Mouse (Mus musculus) stomach, postnatal 0 days (tissue): ENCODE data around the gene Npm3. TPM values are rescaled to one million over a fixed set of nuclear protein-coding genes. Genes with fewer than 3 reads are reported as not detected.

Source experiments
- ATAC-seq: fragments of 200-750 bp; cut with Nextera tagmentation; 2 replicates; pipeline ENCODE4 v1.8.0; 2017; ENCODE audit not compliant: low FRiP score, low TSS enrichment
- DNase-seq: peaks from one replicate; pipeline ENCODE4 v3.0.0-alpha.2; 2016; ENCODE audit warnings: low spot score
- H3K27ac ChIP-seq: fragments of 300-500 bp; sonication (generic); replicated peaks from 2 replicates; pipeline ENCODE4 v1.5.1; 2014; ENCODE audit warnings: mild to moderate bottlenecking, control low read depth
- H3K27me3 ChIP-seq: fragments of 300-500 bp; sonication (generic); 2 replicates; pipeline ENCODE4 v1.6.1; 2014; ENCODE audit warnings: low read length; ENCODE audit not compliant: control insufficient read depth, insufficient read depth
- H3K36me3 ChIP-seq: fragments of 300-500 bp; sonication (generic); 2 replicates; pipeline ENCODE4 v1.6.1; 2014; ENCODE audit warnings: low read length, mixed read lengths; ENCODE audit not compliant: control insufficient read depth, insufficient read depth
- H3K4me1 ChIP-seq: fragments of 300-500 bp; sonication (generic); replicated peaks from 2 replicates; pipeline ENCODE4 v1.6.1; 2014; ENCODE audit warnings: antibody characterized with exemption; ENCODE audit not compliant: control insufficient read depth, insufficient read depth
- H3K4me2 ChIP-seq: fragments of 300-500 bp; sonication (generic); replicated peaks from 2 replicates; pipeline ENCODE4 v1.6.1; 2014; ENCODE audit warnings: low read depth, mild to moderate bottlenecking, control low read depth, moderate library complexity
- H3K4me3 ChIP-seq: fragments of 300-500 bp; sonication (generic); 2 replicates; pipeline ENCODE4 v1.5.1; 2014; ENCODE audit warnings: low read depth, low read length, control low read depth
- H3K9ac ChIP-seq: fragments of 300-500 bp; sonication (generic); 2 replicates; pipeline ENCODE4 v1.6.1; 2014; ENCODE audit warnings: mild to moderate bottlenecking, low read length, control low read depth, mixed read lengths
- H3K9me3 ChIP-seq: fragments of 300-500 bp; sonication (generic); 2 replicates; pipeline ENCODE4 v1.6.1; 2016; ENCODE audit warnings: low read length; ENCODE audit not compliant: control insufficient read depth
- CTCF ChIP-seq: IDR thresholded peaks from 2 replicates; pipeline ENCODE4 v1.5.1; 2016; ENCODE audit warnings: antibody characterized with exemption, low read depth, mild to moderate bottlenecking, moderate library complexity
- EP300 ChIP-seq: optimal IDR thresholded peaks from 2 replicates; pipeline ENCODE3; 2016; ENCODE audit warnings: antibody characterized with exemption
- WGBS: fragments of 180-500 bp; shearing (Covaris S2); extraction: QIAGEN DNeasy Blood & Tissue Kit; methylation state at CpG from one replicate; pipeline ENCODE4 v1.1.7; 2014; 5-methylcytosine and 5-hydroxymethylcytosine counted together
- polyA plus RNA-seq: library from polyadenylated mRNA; unstranded; fragments of >200 nt; fragmentation: Nextera tagmentation; extraction: Ambion mirVana; gene quantifications from 2 replicates; pipeline ENCODE4 v1.2.1, GENCODE M21; 2015

The Npm3 gene
- polyA plus RNA-seq, 1 experiment from 2014 or later = 10.9 TPM

DNA sequence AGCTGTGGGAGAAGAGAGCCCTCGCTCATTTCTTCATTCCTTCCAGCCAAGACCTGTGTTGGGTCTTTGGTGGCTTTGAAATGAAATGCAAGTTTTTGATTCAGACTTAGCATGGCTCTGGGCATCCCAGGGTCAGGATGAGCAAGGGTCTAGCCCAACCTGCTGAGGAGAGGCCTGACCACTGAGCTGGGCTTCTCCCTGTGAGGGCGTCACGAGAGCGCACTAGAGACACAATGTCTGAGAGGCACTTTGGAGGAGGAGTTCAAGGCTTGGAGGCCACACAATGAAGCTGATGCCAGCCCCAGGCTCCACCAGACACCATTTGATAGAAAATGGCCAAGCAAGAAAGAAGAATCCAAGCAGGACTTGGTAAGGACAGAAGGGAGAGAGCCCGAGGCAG lies 15.2 kb downstream of the Npm3 start:
- DNase-seq (no peak), ATAC-seq (no peak)
- Histone ChIP-seq H3K27ac (no peak overlapping the region), H3K4me3 (no peak overlapping the region), H3K9me3 (no peaks in the 10 kb centered on the region), H3K4me2 (no peak overlapping the region), H3K27me3 (peaks cover 9% of the 10 kb centered on the region; the same call in 1 of the 2 replicates), H3K4me1 (peaks cover 3% of the 10 kb centered on the region; the same call in 1 of the 2 replicates), H3K9ac (no peak overlapping the region), H3K36me3 (no peaks in the 10 kb centered on the region)
- TF ChIP-seq EP300 (no peak), CTCF (no peak)
- WGBS = 76% methylated on average over 5 of the region's 5 CpGs

DNA sequence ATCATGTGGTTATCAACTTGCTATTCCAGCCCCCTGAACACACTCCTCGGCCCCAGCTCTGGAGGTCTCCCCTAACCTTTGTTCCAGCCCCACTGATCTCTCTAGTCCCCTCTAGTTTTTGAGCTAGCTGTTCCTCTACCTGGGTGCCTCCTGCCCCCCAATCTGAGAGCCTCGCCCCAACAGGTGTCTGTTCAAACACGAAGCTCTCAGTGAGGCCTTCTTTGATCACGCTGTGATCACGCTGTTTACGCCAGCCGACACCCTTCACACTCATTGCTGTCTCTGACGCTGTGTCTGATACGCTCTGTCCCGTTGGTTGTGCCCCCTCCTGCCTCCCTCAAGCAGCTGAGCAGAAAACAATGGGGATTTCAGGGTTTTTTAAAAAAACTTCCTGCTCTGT lies 15.8 kb downstream of the Npm3 start:
- H3K9ac ChIP-seq = no peak overlapping the region
- no peak for ATAC-seq
- WGBS = 28% methylated on average over 10 of the region's 10 CpGs
- peaks cover 3% of the 10 kb centered on the region; the same call in 1 of the 2 replicates for H3K4me1 ChIP-seq
- H3K4me3 ChIP-seq = no peak overlapping the region
- H3K36me3 ChIP-seq = no peaks in the 10 kb centered on the region
- no peak for DNase-seq
- no peak overlapping the region for H3K27ac ChIP-seq
- TF ChIP-seq CTCF (no peak), EP300 (no peak)
- peaks cover 6% of the 10 kb centered on the region; the same call in 1 of the 2 replicates for H3K27me3 ChIP-seq
- no peak overlapping the region for H3K4me2 ChIP-seq
- H3K9me3 ChIP-seq = no peaks in the 10 kb centered on the region

DNA sequence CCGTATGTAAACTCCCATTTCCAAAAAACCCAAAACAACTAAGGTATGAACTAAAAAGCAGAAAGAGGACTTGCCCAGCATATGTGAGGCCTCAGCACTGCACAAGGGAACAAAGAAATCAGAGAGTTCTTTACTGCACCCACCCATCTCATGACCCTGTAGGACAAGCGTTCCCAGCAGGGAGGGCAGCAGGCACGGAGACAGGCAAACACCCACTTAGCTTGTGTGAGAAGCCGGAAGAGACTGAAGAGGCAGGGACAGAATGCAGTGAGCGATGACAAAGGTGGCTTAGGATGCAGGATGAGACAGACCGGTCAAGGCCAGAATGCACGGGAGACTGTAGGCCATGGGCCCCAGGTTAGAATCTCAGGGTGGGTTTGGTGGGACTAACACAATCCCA lies 17.7 kb downstream of the Npm3 start:
- ATAC-seq (no peak), DNase-seq (no peak)
- TF ChIP-seq EP300 = no peak
- no peak for TF ChIP-seq CTCF
- Histone ChIP-seq H3K4me1 (no peaks in the 10 kb centered on the region), H3K27ac (no peak overlapping the region), H3K9ac (no peak overlapping the region), H3K4me2 (no peak overlapping the region), H3K27me3 (no peaks in the 10 kb centered on the region), H3K36me3 (no peaks in the 10 kb centered on the region), H3K4me3 (no peak overlapping the region), H3K9me3 (no peaks in the 10 kb centered on the region)
- 79% methylated on average over 7 of the region's 7 CpGs for WGBS

DNA sequence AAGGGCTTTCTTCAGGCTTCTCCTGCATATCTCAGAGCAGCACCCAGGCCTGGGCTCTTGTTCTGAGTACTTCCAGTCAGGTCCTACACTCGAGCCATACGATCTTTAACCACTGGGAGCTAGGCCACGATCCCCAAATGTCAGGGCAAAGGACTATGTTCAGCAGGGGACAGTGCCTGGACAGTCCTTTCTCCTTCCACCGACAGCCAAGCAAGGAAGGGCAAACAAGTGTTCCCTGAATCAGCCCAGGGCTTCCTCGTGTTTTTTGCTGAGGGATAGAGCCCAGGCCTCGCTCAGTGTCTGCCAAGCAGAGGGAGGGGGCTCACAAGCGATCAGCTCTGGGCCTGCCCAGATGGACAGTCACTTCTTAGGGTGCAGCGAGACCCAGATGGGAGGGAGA lies 19.3 kb downstream of the Npm3 start:
- Histone ChIP-seq H3K9ac (no peak overlapping the region), H3K9me3 (no peaks in the 10 kb centered on the region), H3K4me2 (no peak overlapping the region), H3K27ac (no peak overlapping the region), H3K36me3 (no peaks in the 10 kb centered on the region), H3K4me1 (no peaks in the 10 kb centered on the region), H3K4me3 (no peak overlapping the region), H3K27me3 (no peaks in the 10 kb centered on the region)
- ATAC-seq (no peak), DNase-seq (no peak)
- 80% methylated on average over 8 of the region's 8 CpGs for WGBS
- TF ChIP-seq EP300 (no peak), CTCF (no peak)

DNA sequence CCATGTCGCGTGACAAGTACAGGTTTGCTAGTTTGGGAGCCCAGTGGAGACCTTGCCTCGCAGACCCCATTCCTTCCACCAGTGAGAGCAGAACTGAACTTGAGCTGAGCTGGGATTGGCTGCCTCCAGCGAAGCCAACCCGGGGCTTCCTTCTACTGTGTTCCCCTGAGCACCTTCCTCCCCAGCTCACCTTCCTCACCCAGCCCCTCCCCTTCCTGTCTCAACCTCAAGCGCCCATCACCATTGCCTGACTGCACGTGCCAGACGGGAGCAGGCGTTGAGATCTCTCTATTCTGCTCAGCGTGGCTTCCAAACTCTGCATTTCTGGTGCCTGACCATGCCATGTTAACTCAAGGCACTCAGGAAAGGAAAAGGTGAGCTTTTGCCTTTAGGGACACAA lies 22.2 kb downstream of the Npm3 start:
- Histone ChIP-seq H3K9ac (no peak overlapping the region), H3K4me3 (no peak overlapping the region), H3K4me1 (no peaks in the 10 kb centered on the region), H3K27me3 (no peaks in the 10 kb centered on the region), H3K27ac (no peak overlapping the region), H3K36me3 (no peaks in the 10 kb centered on the region), H3K9me3 (no peaks in the 10 kb centered on the region), H3K4me2 (no peak overlapping the region)
- WGBS = 76% methylated on average over 10 of the region's 10 CpGs
- ATAC-seq = no peak
- DNase-seq = no peak
- TF ChIP-seq CTCF (no peak), EP300 (no peak)

DNA sequence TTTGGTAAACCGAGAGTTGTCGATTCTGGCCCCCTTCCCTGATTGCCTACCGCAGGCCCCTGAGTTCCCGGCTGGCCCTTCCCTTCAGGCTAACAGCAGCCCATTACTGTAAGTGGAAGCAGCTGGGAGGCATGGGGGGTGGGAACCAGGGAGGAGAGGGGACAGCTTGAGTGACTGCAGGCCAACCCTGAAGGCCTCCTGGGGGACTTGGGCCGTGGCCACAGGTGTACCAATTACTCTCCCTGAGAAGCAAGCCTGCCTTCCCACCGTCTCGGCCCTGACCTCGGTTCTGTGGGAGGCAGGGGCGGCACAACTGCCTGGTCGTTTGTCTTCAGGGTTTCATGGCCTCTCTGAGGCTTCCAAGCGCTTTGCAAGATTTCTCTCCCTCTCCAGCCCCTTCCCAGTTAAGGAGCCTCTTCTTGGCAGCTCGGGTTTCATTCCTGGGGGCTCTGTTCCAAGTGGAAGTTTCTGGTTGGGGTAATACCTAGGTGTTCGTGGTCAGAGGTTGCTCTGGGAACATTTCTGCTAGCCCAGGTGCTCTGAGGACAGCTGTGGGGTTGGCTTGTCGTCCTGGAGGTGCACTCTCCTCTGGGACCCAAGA lies 23.6 kb downstream of the Npm3 start:
- Histone ChIP-seq H3K4me3 (no peak overlapping the region), H3K27ac (no peak overlapping the region), H3K4me1 (no peaks in the 10 kb centered on the region), H3K9ac (no peak overlapping the region), H3K36me3 (no peaks in the 10 kb centered on the region), H3K27me3 (no peaks in the 10 kb centered on the region), H3K9me3 (no peaks in the 10 kb centered on the region), H3K4me2 (no peak overlapping the region)
- no peak for DNase-seq
- TF ChIP-seq CTCF (no peak), EP300 (no peak)
- no peak for ATAC-seq
- 28% methylated on average over 14 of the region's 14 CpGs for WGBS
